Mouse (Mus musculus) midbrain, embryonic 16.5 days (tissue): ENCODE measurements around the gene Myo15. TPM values are rescaled to one million over a fixed set of nuclear protein-coding genes. Genes with fewer than 3 reads are reported as not detected.
"Not testable (repeated sequence)": the region's sequence is repeated elsewhere in the genome, so short reads cannot be mapped to it uniquely, and the experiment has no call there.

Source experiments
- ATAC-seq: fragments of 200-750 bp; cut with Nextera tagmentation; 2 replicates; pipeline ENCODE4 v1.8.0; 2017; ENCODE audit warnings: moderate TSS enrichment
- H3K27ac ChIP-seq: fragments of 300-500 bp; sonication (generic); 2 replicates; pipeline ENCODE4 v1.5.1; 2014; ENCODE audit warnings: mild to moderate bottlenecking, low read length, mixed read lengths
- H3K27me3 ChIP-seq: fragments of 300-500 bp; sonication (generic); 2 replicates; pipeline ENCODE4 v1.6.1; 2014; ENCODE audit warnings: low read depth, low read length, mixed read lengths; ENCODE audit not compliant: control insufficient read depth, insufficient read depth
- H3K36me3 ChIP-seq: fragments of 300-500 bp; sonication (generic); 2 replicates; pipeline ENCODE4 v1.6.1; 2014; ENCODE audit warnings: mild to moderate bottlenecking, low read length, moderate library complexity, mixed read lengths; ENCODE audit not compliant: control insufficient read depth, insufficient read depth
- H3K4me1 ChIP-seq: fragments of 300-500 bp; sonication (generic); 2 replicates; pipeline ENCODE4 v1.6.1; 2014; ENCODE audit warnings: mild to moderate bottlenecking, low read length, mixed read lengths; ENCODE audit not compliant: control insufficient read depth, insufficient read depth
- H3K4me2 ChIP-seq: fragments of 300-500 bp; sonication (generic); 2 replicates; pipeline ENCODE4 v1.6.1; 2014; ENCODE audit warnings: mild to moderate bottlenecking, low read length, mixed read lengths
- H3K4me3 ChIP-seq: fragments of 300-500 bp; sonication (generic); 2 replicates; pipeline ENCODE4 v1.5.1; 2014; ENCODE audit warnings: low read depth, mild to moderate bottlenecking, low read length, moderate library complexity, mixed read lengths
- H3K9ac ChIP-seq: fragments of 300-500 bp; sonication (generic); 2 replicates; pipeline ENCODE4 v1.6.1; 2014; ENCODE audit warnings: low read depth, low read length, mixed read lengths
- H3K9me3 ChIP-seq: fragments of 300-500 bp; sonication (generic); replicated peaks from 2 replicates; pipeline ENCODE4 v1.6.1; 2014; ENCODE audit warnings: mild to moderate bottlenecking, low read length, mixed read lengths; ENCODE audit not compliant: control insufficient read depth, poor library complexity, severe bottlenecking
- WGBS: fragments of 180-500 bp; shearing (Covaris S2); extraction: QIAGEN DNeasy Blood & Tissue Kit; methylation state at CpG from one replicate; pipeline ENCODE4 v1.1.7; 2014; 5-methylcytosine and 5-hydroxymethylcytosine counted together
- polyA plus RNA-seq: library from polyadenylated mRNA; unstranded; fragments of >200 nt; fragmentation: Nextera tagmentation; extraction: Ambion mirVana; gene quantifications from 2 replicates; pipeline ENCODE4 v1.2.1, GENCODE M21; 2015

Gene Myo15
- polyA plus RNA-seq, 1 experiment from 2014 or later = 0.08 TPM

GRCm38 (mm10) chr11:60537468-60538347, 68.6 kb downstream of the Myo15 start:
- ATAC-seq = peak; percentile 92
- peak overlapping the region; percentile 86 for H3K9ac ChIP-seq
- H3K4me2 ChIP-seq = peak overlapping the region; percentile 96
- no peaks in the 10 kb centered on the region for H3K36me3 ChIP-seq
- H3K9me3 ChIP-seq = no peaks in the 10 kb centered on the region
- H3K4me3 ChIP-seq = peak overlapping the region; percentile 89
- H3K4me1 ChIP-seq = peaks cover 42% of the 10 kb centered on the region
- no peaks in the 10 kb centered on the region for H3K27me3 ChIP-seq
- H3K27ac ChIP-seq = peak overlapping the region; percentile 99
- under 1% methylated on average over 91 of the region's 91 CpGs for WGBS

- WGBS = under 1% methylated on average over 92 of the region's 93 CpGs
- H3K4me1 ChIP-seq = peaks cover 49% of the 10 kb centered on the region
- H3K27me3 ChIP-seq = no peaks in the 10 kb centered on the region
- peak overlapping the region; percentile 99 for H3K27ac ChIP-seq
- H3K4me2 ChIP-seq = peak overlapping the region; percentile 96
- H3K36me3 ChIP-seq = no peaks in the 10 kb centered on the region
- H3K9me3 ChIP-seq = no peaks in the 10 kb centered on the region
- no peak for ATAC-seq
- peak overlapping the region; percentile 86 for H3K9ac ChIP-seq
- H3K4me3 ChIP-seq = peak overlapping the region; percentile 89
These were observed 69.5 kb downstream of the Myo15 start for GRCm38 (mm10) chr11:60538371-60539281.

- H3K9me3 ChIP-seq = no peaks in the 10 kb centered on the region
- H3K27ac ChIP-seq = no peak overlapping the region
- peak overlapping the region; percentile 89 for H3K4me3 ChIP-seq
- peak overlapping the region; percentile 96 for H3K4me2 ChIP-seq
- H3K27me3 ChIP-seq = no peaks in the 10 kb centered on the region
- ATAC-seq = no peak
- WGBS = 2% methylated on average over 2 of the region's 2 CpGs
- H3K9ac ChIP-seq = peak overlapping the region; percentile 86
- peaks cover 53% of the 10 kb centered on the region for H3K4me1 ChIP-seq
- H3K36me3 ChIP-seq = no peaks in the 10 kb centered on the region
These were observed 70.4 kb downstream of the Myo15 start for GRCm38 (mm10) chr11:60539540-60539939.

GRCm38 (mm10) chr11:60540002-60540610, 71.0 kb downstream of the Myo15 start:
- H3K4me3 ChIP-seq = peak overlapping the region; percentile 29
- no peaks in the 10 kb centered on the region for H3K36me3 ChIP-seq
- peak overlapping the region; percentile 43 for H3K9ac ChIP-seq
- ATAC-seq = no peak
- H3K4me2 ChIP-seq = peak overlapping the region; percentile 51
- WGBS = 8% methylated on average over 4 of the region's 4 CpGs
- H3K27ac ChIP-seq = no peak overlapping the region
- no peaks in the 10 kb centered on the region for H3K27me3 ChIP-seq
- no peaks in the 10 kb centered on the region for H3K9me3 ChIP-seq
- peaks cover 56% of the 10 kb centered on the region for H3K4me1 ChIP-seq

GRCm38 (mm10) chr11:60540761-60541160, 71.6 kb downstream of the Myo15 start:
- no peak for ATAC-seq
- no peak overlapping the region for H3K9ac ChIP-seq
- peaks cover 52% of the 10 kb centered on the region for H3K4me1 ChIP-seq
- WGBS = 73% methylated on average over 2 of the region's 2 CpGs
- peak overlapping the region; percentile 51 for H3K4me2 ChIP-seq
- H3K9me3 ChIP-seq = no peaks in the 10 kb centered on the region
- no peak overlapping the region for H3K27ac ChIP-seq
- no peaks in the 10 kb centered on the region for H3K27me3 ChIP-seq
- peak overlapping the region; percentile 29 for H3K4me3 ChIP-seq
- no peaks in the 10 kb centered on the region for H3K36me3 ChIP-seq

- Histone ChIP-seq H3K4me3 (no peak overlapping the region), H3K36me3 (no peaks in the 10 kb centered on the region), H3K4me2 (no peak overlapping the region), H3K4me1 (peaks cover 47% of the 10 kb centered on the region), H3K27ac (no peak overlapping the region), H3K9me3 (no peaks in the 10 kb centered on the region), H3K27me3 (no peaks in the 10 kb centered on the region), H3K9ac (no peak overlapping the region)
- WGBS = 87% methylated on average over 6 of the region's 6 CpGs
- no peak for ATAC-seq
These were observed 72.7 kb downstream of the Myo15 start for GRCm38 (mm10) chr11:60541831-60542230.

GRCm38 (mm10) chr11:60543211-60543610, 74.1 kb downstream of the Myo15 start:
- WGBS = 91% methylated on average over 5 of the region's 5 CpGs
- not testable (repeated sequence) for H3K4me2 ChIP-seq, H3K27ac ChIP-seq, H3K9me3 ChIP-seq, H3K36me3 ChIP-seq, ATAC-seq, H3K27me3 ChIP-seq, H3K4me3 ChIP-seq, H3K9ac ChIP-seq
- H3K4me1 ChIP-seq = peaks cover 47% of the 10 kb centered on the region

- Histone ChIP-seq H3K4me1 (peaks cover 35% of the 10 kb centered on the region), H3K9me3 (no peaks in the 10 kb centered on the region), H3K36me3 (peaks cover 2% of the 10 kb centered on the region; the same call in 1 of the 2 replicates), H3K27ac (no peak overlapping the region), H3K9ac (no peak overlapping the region), H3K4me2 (no peak overlapping the region), H3K27me3 (no peaks in the 10 kb centered on the region), H3K4me3 (no peak overlapping the region)
- 68% methylated on average over 4 of the region's 4 CpGs for WGBS
- ATAC-seq = no peak
These were observed 76.3 kb downstream of the Myo15 start for GRCm38 (mm10) chr11:60545433-60545832.
